Mouse (Mus musculus) MEL (cell line): ENCODE data around the gene Slc22a17.

Experiments used
- CTCF ChIP-seq, 3 experiments: IDR thresholded peaks in 2 of 3; conservative IDR thresholded peaks in 1 of 3; 2 replicates each; pipeline ENCODE4 v1.5.1; 2011 to 2012; ENCODE audit warnings: low read length in 3 of 3, low read depth in 2 of 3, mild to moderate bottlenecking in 2 of 3, improper control_type of control experiment in 1 of 3, inconsistent platforms in 1 of 3, mixed read lengths in 1 of 3, moderate library complexity in 1 of 3; ENCODE audit not compliant: control insufficient read depth in 1 of 3, insufficient read depth in 1 of 3, poor library complexity in 1 of 3, severe bottlenecking in 1 of 3
- ELF1 ChIP-seq: IDR thresholded peaks from 2 replicates; pipeline ENCODE4 v1.6.1; 2014; ENCODE audit warnings: low read depth, mild to moderate bottlenecking, inconsistent platforms, low read length, improper control_type of control experiment, moderate library complexity
- EP300 ChIP-seq, 2 experiments: IDR thresholded peaks; 2 replicates each; pipeline ENCODE4 v1.6.1; 2011; ENCODE audit warnings: improper control_type of control experiment in 2 of 2, low read length in 2 of 2, low read depth in 1 of 2, mild to moderate bottlenecking in 1 of 2
- KAT2A ChIP-seq: conservative IDR thresholded peaks from 2 replicates; pipeline ENCODE4 v1.6.1; 2012; ENCODE audit warnings: low read depth, low read length, improper control_type of control experiment, inconsistent platforms
- MXI1 ChIP-seq: IDR thresholded peaks from 2 replicates; pipeline ENCODE4 v1.6.1; 2011; ENCODE audit warnings: mild to moderate bottlenecking, low read depth, low read length, improper control_type of control experiment
- MYC ChIP-seq: IDR thresholded peaks from 2 replicates; pipeline ENCODE4 v1.6.1; 2011; ENCODE audit warnings: low read depth, mild to moderate bottlenecking, low read length, improper control_type of control experiment, moderate library complexity
- POLR2A ChIP-seq, 2 experiments: IDR thresholded peaks; 2 replicates each; pipeline ENCODE4 v1.6.1; 2011 to 2012; ENCODE audit warnings: low read length in 2 of 2, mild to moderate bottlenecking in 2 of 2, control low read depth in 1 of 2, improper control_type of control experiment in 1 of 2, low read depth in 1 of 2, moderate library complexity in 1 of 2; ENCODE audit not compliant: control insufficient read depth in 1 of 2, insufficient read depth in 1 of 2, poor library complexity in 1 of 2
- SIN3A ChIP-seq: IDR thresholded peaks from 2 replicates; pipeline ENCODE4 v1.6.1; 2012; ENCODE audit warnings: low read length, improper control_type of control experiment, inconsistent platforms
- TCF12 ChIP-seq: IDR thresholded peaks from 2 replicates; pipeline ENCODE4 v1.6.1; 2014; ENCODE audit warnings: low read depth, mild to moderate bottlenecking, inconsistent platforms, low read length, improper control_type of control experiment, moderate library complexity
- USF1 ChIP-seq: IDR thresholded peaks from 2 replicates; pipeline ENCODE4 v1.6.1; 2014; ENCODE audit warnings: low read depth, mild to moderate bottlenecking, inconsistent platforms, low read length, improper control_type of control experiment, moderate library complexity

DNA sequence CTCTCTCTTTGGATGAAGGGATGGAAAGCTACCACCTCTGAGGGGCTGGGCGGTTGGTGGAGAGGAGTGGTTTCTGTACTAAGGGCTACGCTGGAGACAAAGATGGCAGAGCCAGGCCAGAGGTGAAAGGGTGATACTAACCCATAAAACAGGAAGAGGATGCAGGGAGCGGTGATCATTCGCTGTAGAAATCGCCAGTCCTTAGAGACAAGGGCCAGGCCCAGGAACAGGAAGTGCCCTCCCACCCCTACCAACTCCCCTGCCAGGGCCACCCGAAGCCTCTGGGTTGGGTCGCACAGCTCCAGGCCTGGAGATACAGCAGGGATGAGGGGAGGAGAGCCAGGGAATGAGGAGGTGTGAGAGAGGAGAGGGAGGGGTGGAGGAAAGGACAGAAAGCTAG lies 4.2 kb downstream of the Slc22a17 start:
- TF ChIP-seq MXI1 (no peak), MYC (no peak), EP300 (IDR thresholded peaks at IDR 0.05; ENCODE audit: low read depth in 1 of 2, low read length in 2 of 2) (no peak), CTCF (IDR thresholded peaks at IDR 0.05 in 2 of 3, conservative IDR thresholded peaks at IDR 0.05 in 1 of 3; ENCODE audit: control insufficient read depth in 1 of 3, insufficient read depth in 1 of 3, low read depth in 2 of 3, low read length in 3 of 3, poor library complexity in 1 of 3, severe bottlenecking in 1 of 3) (no peak), KAT2A (no peak), SIN3A (no peak), POLR2A (IDR thresholded peaks at IDR 0.05; ENCODE audit: control insufficient read depth in 1 of 2, insufficient read depth in 1 of 2, low read depth in 1 of 2, low read length in 2 of 2, poor library complexity in 1 of 2) (no peak), USF1 (no peak), TCF12 (no peak), ELF1 (no peak)
